Mouse (Mus musculus) heart, adult 18-20 months (tissue): ENCODE measurements at regions not wholly inside any gene's neighbourhood (a gene's known extent, or its start where the extent isn't known, plus 50 kb on each side); places are given as distances from the start of the nearest gene placed in this dataset.

ENCODE experiments used
- DNase-seq, 2 experiments: peaks; one replicate each; pipeline ENCODE4 v3.0.0; 2021 to 2022; ENCODE audit warnings: mixed read lengths in 1 of 2

DNA sequence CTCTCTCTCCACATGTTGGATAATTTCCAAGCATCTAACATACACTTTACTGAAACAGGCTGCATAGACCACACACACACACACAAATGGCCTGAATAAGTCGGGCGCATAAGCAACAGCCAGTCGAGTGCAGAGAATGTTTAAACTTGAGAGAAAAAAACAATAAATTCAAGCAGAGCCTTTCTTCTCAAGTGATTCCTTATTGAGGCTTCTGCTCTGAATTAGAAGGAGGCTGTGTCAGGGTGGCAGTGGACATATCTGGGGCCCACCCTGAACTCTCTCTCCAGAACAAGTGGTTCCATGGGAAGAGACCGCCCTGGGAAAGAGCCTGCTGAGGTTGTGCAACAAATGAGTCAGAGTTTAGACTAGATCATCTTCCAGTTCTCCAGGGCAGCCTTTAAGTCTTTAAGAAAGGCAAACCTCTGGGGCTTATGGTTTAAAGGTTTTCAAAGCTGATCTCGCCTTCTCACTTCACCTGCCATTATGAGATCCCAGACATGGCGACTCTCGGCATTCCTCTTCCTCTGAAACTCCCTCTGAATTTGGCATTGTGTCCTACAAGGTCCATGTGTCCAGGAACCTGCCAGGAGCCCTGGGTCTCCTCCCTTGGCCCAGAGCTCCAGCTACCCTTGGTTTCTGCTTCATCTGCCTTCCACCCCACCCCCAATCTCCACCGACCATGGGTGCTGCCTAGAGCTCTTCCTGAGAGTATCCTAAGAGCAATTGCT lies 445.3 kb downstream of the Wdr11 start:
- peak; percentile 44 to 74 for DNase-seq

- DNase-seq, result peak; percentile 18 to 41
Measured at GRCm38 (mm10) chr7:130037573-130037925, 445.9 kb downstream of the Wdr11 start.

DNA sequence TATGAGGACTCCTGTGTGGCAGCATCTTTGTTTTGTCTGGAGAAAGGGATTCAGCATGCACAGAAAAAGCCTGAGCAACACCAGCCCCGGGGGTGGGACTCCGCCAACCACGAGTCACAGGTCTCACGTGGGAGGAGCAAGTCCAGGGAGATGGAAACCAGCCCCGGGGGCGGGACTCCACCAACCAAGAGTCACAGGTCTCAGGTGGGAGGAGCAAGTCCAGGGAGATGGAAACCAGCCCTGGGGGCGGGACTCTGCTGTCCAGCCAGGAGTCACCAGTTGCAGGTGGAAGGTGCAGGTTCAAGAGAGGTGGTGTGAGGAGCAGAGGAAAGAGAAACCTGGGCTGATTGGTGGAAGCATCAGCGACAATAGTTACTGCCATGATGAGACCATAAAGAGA lies 448.9 kb downstream of the Wdr11 start:
- DNase-seq, result no peak

DNA sequence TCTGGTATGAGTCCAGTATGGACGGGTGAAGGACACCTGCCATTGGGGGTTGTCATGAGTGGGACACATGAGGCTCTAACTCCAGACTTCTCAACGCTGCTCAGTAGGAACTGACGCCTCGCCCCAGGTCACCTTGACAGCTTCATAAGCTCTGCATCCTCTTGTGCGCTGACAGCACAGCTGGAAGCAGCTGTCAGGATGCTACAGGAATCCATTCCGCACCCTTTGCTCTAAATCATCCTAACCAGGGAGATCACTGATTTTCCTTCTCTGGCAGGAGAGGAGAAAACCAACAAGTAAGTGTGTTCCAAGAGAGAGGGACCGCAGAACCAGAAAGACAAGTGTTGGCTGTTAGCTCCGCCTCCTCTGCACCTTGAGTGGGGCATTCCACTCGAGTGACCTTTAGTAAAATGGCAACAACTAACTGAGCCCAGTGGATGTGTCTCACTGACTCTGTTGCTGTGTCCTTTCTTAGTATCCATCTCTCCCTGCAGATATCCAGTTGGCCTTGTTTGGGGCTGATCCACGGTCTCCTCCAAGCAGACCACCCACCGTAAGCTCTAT lies 449.8 kb downstream of the Wdr11 start:
- DNase-seq, result no peak

GRCm38 (mm10) chr7:130042296-130042910 lies 450.7 kb downstream of the Wdr11 start:
- DNase-seq, result no peak

DNA sequence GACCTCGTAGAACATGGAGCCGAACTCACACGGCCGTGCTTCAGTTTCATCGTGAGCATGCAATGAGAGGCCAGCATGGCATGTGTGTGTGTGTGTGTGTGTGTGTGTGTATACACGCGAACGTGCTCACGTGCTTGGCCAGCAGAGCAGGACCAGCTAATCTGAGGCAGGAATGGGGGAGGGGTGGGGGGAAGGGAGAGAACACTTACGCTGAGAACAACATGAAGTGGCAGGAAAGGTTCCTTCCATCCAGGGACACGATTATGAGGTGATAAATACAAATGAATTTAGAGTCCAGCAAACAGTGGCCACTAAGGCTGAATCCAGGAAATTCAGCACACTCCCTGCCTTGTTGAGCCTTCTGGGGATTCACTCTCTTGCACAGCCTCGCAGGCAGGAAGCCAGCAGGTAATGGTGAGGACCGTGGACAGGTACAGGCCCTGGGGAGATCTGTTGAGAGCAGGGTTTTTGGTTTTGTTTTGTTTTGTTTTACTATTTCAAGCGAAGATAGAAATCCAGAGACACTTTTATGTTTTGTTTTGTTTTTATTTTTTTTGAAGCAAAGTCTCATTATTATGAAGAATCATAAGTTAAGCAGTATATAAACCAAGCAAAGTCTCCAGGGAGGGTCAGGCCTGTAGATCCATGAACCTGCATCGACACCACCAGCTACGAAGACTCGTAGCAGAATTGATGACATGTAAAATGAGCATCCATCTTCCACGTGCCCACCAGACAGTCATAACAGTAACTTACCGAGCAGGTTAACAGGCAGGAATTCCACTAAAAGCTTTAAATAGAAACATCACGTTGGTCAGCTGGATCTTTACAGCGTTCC lies 452.0 kb downstream of the Wdr11 start:
- DNase-seq, result no peak

GRCm38 (mm10) chr7:130044235-130044553 lies 452.5 kb downstream of the Wdr11 start:
- DNase-seq, result no peak

DNA sequence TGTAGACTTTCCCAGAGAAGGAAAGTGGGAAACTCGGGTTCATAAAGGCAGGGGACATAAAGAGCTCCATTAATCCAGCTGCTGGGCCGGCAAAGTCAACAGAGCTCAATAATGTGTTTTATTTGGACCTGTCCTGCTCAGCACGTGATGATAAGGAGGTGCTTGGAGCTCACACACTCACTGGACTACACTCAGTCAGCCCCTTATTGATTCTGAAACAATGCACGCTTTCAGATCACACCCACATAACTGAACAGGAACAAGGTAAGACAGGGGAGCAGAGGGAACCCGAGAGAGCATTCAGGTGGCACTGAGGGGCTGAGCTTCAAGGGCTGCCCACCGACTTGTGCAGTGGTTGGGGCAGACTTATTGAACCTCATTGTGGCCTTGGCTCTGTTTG lies 452.9 kb downstream of the Wdr11 start:
- DNase-seq, result no peak

DNA sequence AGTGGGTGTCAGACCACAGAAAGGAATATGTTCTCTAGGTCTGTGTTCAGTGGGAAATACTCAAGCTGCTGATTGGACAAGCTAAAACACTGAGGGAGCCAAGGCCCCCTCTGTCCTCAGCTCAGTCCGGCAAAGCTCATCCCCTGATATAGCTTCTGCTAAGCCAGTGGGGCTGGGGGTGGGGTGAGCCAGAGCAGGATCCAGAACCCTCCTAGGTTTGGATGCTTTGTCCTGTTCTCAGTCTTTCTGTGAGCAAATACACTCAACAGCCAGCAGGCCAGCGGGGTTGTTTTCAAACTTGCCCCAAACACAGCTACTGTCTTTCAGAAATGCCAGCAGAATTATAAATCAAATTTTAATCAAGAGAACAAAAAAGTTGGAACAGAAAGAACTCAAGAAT lies 454.4 kb downstream of the Wdr11 start:
- no peak for DNase-seq

DNA sequence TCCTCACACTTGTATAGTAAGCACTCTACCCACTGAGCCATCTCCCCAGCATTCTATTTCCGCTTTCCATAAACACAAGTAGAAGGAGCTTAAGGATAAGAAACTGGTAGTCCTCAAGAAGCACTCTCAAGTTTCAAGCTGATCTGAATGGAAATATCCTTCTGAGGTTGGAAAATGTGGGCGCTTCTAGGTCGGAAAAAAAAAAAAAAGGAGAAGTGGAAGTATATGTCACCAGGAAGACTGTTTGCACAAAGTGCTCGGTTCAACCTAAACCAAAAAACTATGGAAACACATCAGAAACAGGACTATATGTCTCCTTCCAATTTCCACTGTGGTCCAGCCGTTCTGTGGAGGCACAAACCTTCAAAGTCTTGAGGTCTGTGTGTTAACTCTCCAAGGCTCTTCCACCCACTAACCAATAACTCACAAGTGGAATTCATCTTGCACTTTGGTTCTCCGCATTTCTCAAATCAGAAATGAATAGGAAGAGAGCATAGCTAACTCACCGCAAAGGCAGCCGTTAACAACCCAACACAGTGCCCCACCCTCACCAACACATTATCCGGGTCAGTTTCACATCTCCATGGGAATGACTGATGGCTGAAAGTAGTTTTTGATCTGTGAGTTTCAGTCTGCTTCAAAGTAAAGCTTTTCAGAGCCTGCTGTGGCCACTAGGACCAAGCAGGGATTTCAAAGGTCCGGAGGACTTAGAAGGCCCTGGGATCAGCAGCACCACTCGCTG lies 455.8 kb downstream of the Wdr11 start:
- no peak for DNase-seq

DNA sequence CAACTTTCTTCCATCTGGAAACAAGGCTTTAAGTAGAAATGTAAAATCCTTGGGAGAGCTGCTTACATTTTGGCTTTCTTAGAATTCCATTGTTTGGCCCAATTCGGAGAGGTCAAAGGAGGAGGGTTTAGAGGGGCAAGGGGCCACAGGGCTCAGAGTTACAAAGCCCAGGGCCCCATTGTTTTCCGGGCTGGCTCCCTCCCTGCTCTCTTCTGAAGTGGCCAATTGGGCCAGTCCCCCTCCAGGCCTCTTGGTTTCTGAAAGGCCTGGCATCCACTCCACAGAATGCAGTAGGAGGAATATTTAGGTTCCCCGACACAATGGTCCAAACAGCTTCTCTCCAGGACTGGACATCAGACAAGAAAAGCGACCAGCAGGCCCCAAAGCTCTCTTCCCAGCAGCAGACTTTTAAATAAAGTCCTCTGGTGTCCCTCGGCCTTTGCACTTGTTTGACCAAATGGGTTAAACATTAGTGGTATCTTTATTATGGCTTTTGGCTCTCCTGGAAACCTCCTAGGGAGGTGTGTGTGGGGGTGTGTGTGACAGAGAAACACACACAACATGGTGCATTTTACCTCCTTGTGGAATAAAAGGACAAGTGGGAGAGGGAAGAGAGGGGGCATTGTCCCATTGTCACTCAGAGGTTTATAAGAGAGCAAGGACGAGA lies 456.6 kb downstream of the Wdr11 start:
- DNase-seq, result no peak

- no peak for DNase-seq
Measured at GRCm38 (mm10) chr7:130049461-130049860, 457.8 kb downstream of the Wdr11 start.

DNA sequence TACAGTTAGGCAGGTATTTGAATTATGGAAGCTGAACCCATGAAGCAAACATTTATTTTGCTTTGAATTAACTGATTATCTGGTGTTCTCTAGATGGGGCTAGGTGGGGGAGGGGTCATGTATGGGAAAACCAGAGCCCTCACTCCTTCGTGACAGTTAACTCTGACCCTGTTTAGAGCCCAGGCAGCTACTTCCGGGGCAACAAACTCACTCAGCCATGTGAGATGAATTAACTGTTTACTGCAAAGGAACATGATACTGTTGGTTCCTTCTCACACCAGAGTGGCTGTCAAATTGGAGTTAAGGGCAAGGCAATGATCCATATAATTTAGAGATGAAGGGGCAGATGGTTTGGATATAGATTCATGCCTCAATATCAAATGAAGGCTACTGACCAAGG lies 458.5 kb downstream of the Wdr11 start:
- no peak for DNase-seq

GRCm38 (mm10) chr7:130052376-130052775 lies 460.7 kb downstream of the Wdr11 start:
- DNase-seq, result no peak

GRCm38 (mm10) chr7:130057708-130058107 lies 462.5 kb downstream of the Ate1 start:
- no peak for DNase-seq

DNA sequence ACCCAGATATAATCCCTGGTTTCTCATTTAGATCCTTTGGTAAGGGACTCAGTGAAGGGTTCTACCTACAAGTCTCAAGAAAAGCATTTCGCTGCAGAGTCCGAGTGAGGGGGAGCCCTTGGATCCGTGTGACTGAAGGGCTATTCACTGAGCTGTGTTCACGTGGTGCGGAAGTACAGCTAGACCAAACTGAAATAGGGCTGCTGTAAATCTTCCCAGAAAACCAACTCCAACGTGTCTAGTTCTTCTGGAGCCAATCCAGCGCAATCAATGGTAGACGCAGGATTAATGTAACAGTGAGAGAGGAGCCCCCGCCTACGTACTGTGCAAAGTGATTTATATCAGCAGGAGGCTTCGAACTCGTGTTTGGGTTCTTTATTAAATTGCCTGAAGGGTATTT lies 461.9 kb downstream of the Ate1 start:
- no peak for DNase-seq

GRCm38 (mm10) chr7:130059684-130060607 lies 460.2 kb downstream of the Ate1 start:
- DNase-seq, result no peak

DNA sequence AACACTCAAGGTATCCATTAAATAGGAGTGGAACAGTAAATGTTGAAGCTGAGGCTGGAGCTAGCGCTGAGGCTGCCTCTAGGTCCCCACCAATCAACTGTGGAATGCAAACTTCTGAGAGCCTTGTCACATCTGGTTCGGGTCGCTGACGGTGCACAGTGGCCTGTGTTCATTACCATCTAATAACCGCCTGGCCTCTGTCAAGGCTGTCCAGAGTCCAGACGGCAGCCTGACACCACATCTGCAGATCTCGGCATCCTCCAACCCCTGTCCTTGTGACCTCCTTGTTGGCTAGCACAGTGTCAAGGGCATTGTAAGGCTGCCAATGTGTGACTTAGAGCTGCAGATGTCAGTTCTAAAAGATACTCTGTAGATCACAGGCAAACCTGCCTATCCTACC lies 455.7 kb downstream of the Ate1 start:
- DNase-seq, result no peak

GRCm38 (mm10) chr7:130068316-130068715 lies 451.9 kb downstream of the Ate1 start:
- no peak for DNase-seq

GRCm38 (mm10) chr7:130073388-130073787 lies 446.8 kb downstream of the Ate1 start:
- no peak for DNase-seq
